Mouse (Mus musculus) E14TG2a.4 (cell line): Measurements from ENCODE around the gene Trim8.

Experiments
- CTCF ChIP-seq: conservative IDR thresholded peaks from 2 replicates; pipeline ENCODE4 v1.5.1; 2014; ENCODE audit warnings: low read length
- NANOG ChIP-seq: IDR thresholded peaks from 2 replicates; pipeline ENCODE4 v1.6.1; 2014; ENCODE audit warnings: borderline replicate concordance, low read length, mixed read lengths
- POU5F1 ChIP-seq: IDR thresholded peaks from 2 replicates; pipeline ENCODE4 v1.6.1; 2014; ENCODE audit warnings: low read length, borderline replicate concordance

- TF ChIP-seq CTCF (no peak), NANOG (no peak), POU5F1 (no peak)
Measured at GRCm38 (mm10) chr19:46499539-46499835, 2.0 kb upstream of the Trim8 start.
